Mouse (Mus musculus): ENCODE data around the gene Coq10a.
"Not testable (repeated sequence)": the region's sequence is repeated elsewhere in the genome, so short reads cannot be mapped to it uniquely, and the experiment has no call there.

Gene Coq10a

DNA sequence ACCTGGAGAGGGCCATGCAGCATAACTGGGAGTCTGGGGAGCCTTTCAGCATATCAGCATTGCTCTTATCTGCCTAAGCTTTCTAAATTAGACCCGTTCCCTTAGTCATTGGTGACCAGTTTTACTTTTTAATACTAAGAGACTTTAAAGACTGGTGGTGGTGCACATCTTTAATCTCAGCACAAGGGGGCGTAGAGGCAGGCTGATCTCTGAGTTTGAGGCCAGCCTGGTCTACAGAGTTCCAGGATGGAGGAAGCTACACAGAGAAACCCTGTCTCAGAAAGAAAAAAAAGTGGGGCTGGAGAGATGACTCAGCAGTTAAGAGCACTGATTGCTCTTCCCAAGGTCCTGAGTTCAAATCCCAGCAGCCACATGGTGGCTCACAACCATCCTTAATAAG is 28.5 kb downstream of the Coq10a start:
- DNase-seq, result no peak

DNA sequence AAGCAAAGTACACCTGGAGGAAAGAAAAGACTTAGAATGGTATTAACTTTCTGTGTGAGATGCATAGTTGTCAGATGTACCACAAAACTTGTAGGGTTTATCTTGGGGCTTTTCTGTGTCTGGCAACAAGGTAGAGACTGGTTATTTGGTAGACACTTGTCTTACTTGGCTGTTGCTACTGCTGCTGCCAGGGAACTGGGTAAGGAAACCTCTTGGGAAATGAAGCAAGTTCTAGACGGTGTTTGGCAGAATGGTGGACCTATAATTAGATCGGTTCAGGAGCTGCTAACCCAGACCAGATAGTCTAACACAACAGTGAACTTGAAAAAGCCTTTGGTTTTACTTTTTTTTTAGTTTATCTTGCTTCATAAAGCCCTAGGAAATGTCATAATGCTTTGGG is 29.8 kb downstream of the Coq10a start:
- no peak for DNase-seq

DNA sequence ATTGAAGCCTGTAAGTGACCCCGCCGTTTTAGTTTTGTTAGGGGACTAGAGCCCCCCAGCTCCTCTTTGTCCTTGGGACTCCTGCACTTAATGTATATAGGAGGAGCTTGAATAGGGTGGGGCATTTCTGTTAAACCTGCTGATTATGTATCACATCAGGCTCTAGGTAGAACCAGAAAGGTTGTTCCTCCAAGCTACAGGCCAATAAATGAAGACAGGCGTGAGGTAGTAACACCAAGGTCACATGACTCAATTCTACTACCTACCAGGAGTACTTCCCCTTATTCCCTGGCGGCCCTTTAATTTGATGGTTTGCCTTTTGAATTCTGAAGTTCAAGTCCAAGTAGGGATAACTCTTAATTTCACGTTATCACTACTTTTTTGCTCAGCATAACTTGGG is 30.4 kb downstream of the Coq10a start:
- DNase-seq, result no peak

DNA sequence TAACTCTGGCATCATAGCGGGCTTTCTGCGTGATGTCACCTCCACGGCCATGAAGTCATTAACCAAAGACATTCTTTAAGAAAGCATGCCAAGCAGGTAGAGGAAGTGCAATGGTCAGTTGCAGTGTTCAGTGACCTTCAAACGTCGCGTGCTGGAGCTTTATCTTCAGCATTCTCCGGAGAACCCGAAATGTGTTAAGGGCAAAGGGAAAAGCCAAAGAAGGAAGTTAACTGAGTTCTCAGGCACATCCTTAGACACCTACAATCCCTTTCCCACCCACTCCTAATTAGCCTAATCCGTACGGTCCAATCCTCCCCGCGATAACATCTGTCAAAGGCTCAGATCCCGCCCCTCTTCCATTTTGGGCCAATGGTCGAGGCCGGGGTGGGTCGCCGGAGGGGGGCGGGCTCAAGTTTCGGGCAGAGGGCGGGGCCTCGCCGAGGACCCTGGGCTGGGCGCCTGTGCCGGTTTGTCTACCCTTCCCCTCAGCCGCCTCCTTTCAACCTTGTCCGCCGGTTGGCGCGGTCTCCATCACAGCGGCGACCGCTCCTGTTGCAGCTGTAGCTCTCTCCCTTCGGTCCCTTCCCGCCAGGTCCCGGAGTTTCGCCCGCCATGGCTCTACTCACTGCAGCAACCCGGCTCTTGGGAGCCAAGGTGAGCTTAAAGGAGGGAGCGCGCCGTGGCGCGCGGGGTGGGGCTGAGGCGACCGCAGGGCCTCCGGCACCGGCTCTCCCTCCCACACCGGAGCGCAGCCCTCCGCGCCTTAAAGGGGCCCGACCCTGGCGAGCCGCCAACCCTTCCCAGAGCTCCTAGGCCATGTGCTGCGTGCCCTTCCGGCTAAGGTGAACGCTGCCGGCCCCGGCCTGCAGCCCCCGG is 31.3 kb downstream of the Coq10a start, which contains the start of gene Cs:
TSS of gene Cs (plus strand) at position 429 of the 876 bp plus-strand sequence.
- DNase-seq, result peak; percentile 96 to 97

DNA sequence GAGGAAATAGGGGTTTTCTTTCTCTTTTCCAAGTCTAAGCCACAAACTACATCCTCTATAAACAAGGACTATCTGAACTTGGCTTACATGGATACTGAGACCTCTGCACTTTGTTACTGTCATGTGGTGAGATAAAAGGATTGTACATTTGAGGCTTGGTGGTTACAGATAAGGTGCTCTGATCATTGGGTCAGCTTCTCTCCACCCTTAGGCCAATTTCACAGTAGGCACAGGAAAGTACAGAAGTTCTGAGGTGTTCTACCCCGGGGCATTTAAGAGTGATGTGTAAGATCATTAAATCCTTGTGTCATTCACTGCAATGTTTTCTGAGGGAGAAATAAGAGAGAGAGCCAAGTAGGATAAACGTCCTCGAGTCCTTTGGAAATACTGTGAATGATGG is 32.2 kb downstream of the Coq10a start:
- DNase-seq, result no peak

DNA sequence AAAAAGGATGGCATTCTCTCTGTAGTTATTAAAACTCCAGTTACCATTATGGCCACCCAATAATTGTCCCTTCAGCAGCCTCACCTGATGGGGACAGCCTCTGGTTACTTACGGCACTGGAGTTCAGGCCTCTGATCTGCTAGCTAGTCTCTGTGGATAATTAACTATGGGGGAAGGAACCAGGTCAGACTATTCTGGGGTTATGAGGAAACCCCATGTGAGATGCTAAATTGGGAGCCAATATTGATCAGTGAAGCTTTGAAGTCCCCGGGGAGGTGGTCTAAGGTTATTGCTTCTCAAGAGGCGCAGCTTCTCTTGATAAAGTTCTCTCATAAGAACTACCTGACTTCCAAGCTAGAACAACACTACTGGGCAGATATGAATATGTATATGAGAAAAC is 32.6 kb downstream of the Coq10a start:
- no peak for DNase-seq

DNA sequence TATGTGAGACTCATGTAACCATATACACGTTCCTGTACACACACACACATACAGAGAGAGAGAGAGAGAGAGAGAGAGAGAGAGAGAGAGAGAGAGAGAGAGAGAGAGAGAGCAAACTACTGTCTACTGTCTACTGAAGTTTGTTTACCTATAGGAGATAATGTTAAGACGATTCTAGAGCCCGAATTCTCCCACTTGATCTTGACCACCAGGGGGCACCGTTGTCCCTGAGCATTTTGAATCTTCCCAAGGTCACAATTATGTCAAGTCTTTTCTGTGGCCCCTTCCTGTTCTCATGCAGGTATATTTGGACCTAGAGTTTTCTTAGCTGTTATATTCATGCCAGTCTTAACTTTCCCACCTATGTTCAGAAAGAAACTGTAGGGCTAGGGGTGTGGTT is 33.2 kb downstream of the Coq10a start:
- peak; percentile 80 to 83 for DNase-seq

DNA sequence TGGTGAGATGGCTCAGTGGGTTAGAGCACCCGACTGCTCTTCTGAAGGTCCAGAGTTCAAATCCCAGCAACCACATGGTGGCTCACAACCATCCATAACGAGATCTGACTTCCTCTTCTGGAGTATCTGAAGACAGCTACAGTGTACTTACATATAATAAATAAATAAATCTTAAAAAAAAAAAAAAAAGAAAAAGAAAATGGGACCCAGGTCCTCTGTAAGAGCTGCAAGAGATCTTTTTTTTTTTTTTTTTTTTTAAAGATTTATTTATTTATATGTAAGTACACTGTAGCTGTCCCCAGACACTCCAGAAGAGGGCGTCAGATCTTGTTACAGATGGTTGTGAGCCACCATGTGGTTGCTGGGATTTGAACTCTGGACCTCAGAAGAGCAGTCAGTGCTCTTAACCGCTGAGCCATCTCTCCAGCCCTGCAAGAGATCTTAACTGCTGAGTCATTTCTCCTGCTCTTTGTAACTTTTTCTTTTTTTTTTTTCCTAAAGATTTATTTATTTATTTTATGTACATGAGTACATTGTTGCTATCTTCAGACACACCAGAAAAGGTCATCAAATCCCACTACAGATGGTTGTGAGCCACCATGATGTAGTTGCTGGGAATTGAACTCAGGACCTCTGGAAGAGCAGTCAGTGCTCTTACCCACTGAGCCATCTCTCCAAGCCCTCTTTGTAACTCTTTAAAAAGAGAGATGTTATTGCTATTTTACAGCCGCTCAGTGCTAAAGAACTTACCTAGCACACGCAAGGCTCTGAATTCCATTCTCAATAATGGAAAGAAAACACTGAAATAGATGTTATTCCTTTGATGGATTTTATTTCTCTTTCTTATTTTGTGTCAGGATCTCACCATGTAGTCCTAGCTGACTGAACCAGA is 36.2 kb downstream of the Coq10a start:
- DNase-seq, result not testable (repeated sequence)

DNA sequence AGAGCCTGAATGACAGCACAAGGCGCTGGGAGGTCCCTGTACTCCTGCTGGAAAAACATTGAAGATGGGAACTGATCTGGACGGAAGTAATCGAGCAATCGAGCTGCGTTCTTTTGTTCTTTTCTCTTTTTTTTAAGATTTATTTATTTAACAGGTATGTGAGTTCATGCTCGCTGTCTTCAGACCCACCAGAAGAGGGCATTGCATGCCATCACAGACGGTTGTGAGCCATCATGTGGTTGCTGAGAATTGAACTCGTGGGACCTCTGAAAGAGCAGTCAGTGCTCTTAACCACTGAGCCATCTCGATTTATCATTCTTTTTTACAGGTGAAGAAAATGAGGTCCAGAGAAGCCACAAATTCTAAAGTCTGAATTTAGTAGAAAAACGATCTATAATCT is 41.2 kb downstream of the Coq10a start:
- DNase-seq, result no peak

DNA sequence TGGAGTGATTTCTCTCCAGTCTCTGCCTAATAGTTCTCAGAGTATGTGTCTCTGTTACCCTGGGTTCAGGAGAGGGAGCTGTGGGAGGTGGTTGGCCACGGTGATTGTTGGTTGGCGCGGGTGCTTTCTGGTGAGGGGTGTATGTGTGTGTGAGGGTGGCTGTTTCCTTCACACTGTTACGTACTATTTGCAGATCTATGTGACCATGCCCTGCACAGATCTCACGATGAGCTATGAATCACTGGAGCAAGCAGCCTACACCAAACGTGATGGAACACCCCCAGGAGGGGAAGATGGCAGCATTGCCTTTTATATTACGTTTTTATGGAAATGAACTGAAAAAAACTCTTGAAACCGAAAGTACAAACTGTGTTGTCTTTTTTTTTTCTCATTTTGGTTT is 42.0 kb downstream of the Coq10a start:
- no peak for DNase-seq

DNA sequence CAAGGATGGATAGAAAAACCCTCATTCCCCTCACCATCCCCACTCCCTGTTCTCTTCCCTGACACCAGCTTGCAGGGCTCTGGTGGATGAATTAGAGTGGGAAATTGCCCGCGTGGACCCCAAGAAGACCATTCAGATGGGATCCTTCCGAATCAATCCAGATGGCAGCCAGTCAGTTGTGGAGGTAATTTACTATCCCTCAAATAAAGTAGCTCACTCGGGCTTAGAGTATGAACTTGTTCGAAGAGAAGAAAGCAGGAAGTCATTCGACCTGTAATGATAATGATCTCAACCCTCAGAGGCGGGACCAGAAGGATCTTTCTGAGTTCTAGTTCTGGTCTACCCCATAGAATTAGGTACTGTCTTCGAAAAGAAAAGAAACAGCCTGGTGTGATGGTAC is 45.3 kb downstream of the Coq10a start:
- no peak for DNase-seq

DNA sequence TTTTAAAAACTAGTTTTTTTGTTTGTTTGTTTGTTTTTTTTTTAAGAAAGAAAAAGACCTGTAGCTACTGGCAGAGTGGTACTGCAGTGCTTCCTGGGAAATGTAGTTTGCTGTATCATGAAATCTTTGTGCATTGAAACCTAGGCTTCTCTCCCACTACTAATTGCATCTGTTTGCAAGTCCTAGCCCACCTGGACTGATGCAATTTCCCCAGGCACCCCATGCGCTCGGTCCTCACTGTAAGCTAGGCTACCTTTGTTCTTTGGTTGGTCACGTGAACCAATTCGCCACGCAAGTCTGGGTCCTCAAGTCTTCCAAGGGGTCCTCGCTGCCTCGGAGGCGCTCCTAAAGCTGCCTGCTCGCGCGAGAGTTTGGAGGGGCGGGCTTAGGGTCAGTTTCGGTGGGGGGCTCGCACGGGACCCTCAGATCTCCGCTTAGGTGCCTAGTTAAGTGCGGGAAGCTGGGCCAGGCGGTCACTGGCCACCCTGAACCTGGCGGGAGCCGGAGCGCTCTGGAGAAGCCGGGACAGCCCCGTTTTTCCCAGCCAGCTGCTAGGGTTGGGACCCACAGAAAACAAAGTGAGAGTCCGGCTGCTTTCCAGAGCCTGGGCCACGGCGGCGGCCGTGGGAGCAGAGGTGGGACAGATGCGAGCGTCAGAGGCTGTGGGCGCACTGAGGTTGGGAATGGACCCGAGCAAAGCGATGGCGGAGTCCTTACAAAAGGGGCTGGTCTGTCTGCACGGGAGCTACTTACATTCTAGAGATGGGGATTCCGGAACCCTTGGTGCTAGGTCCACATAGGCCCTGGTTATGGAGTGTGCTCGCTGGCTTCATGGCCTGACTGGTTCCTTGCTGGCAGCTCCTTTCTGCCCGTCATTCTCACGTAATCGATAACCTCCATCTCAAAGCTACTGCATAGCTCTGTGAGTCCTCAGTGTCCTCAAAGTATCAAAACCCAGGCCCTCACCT is 46.4 kb downstream of the Coq10a start, which contains the start of gene Cnpy2:
TSS of gene Cnpy2 (plus strand) at position 319 of the 968 bp plus-strand sequence.
- DNase-seq, result peak; percentile 71 to 78

DNA sequence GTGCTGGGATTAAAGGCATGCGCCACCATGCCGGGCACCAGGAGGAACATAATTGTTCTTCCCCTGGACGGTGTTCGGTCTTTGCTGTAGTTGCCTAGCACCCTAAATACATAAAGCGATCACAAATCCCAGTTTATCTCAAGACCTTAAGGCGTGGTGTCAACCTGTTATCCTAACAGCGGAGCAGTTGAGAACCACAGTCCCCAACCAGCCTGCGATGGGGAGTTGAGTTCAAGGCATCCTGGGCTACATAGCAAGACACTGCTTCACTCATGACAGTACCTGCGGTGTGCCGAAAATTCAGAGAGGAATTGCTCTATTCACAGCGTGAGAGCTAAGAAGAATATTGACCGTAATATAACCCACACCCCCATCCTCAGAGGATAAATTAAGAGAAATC is 47.2 kb downstream of the Coq10a start:
- no peak for DNase-seq

DNA sequence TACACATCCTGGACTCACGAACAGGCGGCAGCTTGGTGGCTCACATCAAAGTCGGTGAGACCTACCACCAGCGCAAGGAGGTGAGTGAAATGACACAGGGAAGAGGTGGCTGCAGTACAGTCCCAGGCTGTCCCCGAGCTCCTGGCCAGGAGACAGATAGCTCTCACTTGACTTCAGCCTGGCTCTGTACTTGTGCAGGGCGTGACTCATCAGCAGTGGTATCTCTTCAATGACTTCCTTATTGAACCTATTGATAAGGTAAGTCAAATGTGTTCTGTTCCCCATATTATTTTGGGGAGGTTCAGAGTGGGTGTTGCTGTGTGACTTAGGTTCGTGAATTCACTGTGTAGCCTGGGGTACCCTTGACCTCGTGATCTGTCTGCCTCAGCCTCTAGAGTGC is 53.2 kb downstream of the Coq10a start:
- no peak for DNase-seq
